In the genomic region with DNA sequence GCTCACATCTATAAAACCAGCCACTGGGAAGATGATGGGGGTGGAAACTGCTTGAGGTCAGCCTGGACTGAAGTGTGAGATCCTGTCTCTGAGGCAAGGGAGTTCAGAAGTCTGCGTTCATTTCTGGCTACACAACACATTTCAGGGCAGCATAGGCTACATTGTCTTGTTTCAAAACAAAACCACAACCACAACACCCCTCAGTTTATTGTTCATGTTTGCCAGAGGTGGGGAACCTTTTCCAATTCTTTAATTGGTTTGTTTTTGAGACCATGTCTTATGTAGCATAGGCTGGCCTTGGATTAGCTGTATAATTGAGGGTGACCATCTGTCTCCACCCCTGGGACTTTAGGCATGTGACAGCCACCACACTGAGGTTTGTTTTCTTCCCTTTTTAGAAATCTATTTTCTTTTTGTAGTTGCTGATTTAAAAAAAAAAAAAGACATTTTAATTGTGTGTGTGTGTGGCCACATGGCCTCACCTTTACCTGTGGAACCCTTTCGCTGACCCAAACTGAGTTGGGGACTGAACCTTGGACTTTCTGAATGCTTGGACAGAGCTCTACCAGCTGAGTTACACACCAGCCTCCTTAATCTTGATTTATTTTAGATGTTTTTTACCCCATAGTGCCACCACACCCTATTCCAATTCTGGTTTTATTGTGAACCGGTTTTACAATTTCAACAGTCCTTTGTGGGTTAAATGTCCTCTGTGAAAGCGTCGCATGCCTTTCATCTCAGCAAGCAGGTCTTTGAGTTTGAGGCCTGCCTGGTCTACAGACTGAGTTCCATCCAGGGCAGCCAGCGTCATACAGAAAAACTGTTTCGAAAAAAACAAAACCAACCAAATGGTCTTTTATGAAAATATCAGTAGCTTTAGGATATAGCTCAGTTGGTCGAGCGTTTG, we compare ENCODE assay signal across 8 mouse cellular contexts. TPM values are rescaled to one million over a fixed set of nuclear protein-coding genes. Genes with fewer than 3 reads are reported as not detected.
DNase-seq lines count a peak whose midpoint lies in the region; ATAC-seq and TF ChIP-seq lines count a peak whose summit lies in the region.

No protein-coding gene starts in this region.

- DNase-seq in A20 (ENCODE audit: low read depth, low spot score) = peak; percentile 71
- DNase-seq in liver, embryonic 14.5 days (ENCODE audit: low read depth in 3 of 3, low spot score in 3 of 3) = no peak
- DNase-seq in T-cell, adult 2 months (ENCODE audit: low spot score) = no peak
- DNase-seq in urinary bladder, postnatal 10 days (ENCODE audit: low spot score) = no peak
- no peak for DNase-seq in cerebellum, adult 9-10 months

- peaks cover 69% of the 10 kb centered on the region for H3K4me1 ChIP-seq in erythroblast, embryonic 14.5 days (ENCODE audit: control insufficient read depth)
- H3K4me1 ChIP-seq in forebrain, embryonic 13.5 days = peaks cover 12% of the 10 kb centered on the region
- peaks cover 41 to 49% of the 10 kb centered on the region in 2 experiments for H3K4me1 ChIP-seq in liver, embryonic 14.5 days (replicated peaks; ENCODE audit: control insufficient read depth in 2 of 2, insufficient read depth in 2 of 2, low read length in 1 of 2)

- H3K27me3 ChIP-seq in erythroblast, embryonic 14.5 days (ENCODE audit: control insufficient read depth) = no peaks in the 10 kb centered on the region
- no peaks in the 10 kb centered on the region for H3K27me3 ChIP-seq in forebrain, embryonic 13.5 days
- H3K27me3 ChIP-seq in liver, embryonic 14.5 days (ENCODE audit: control insufficient read depth, insufficient read depth, low read length) = no peaks in the 10 kb centered on the region

- peaks cover 8% of the 10 kb centered on the region for H3K36me3 ChIP-seq in erythroblast, embryonic 14.5 days (ENCODE audit: control insufficient read depth)
- no peaks in the 10 kb centered on the region for H3K36me3 ChIP-seq in forebrain, embryonic 13.5 days (ENCODE audit: poor library complexity, severe bottlenecking)
- no peaks in the 10 kb centered on the region for H3K36me3 ChIP-seq in liver, embryonic 14.5 days (replicated peaks; ENCODE audit: control insufficient read depth, insufficient read depth, low read depth)

- WGBS in forebrain, embryonic 13.5 days = 88% methylated on average over 9 of the region's 9 CpGs
- WGBS in liver, embryonic 14.5 days (ENCODE audit: insufficient replicate concordance) = 72% methylated on average over 9 of the region's 9 CpGs

- no peak for TF ChIP-seq EP300 in liver, embryonic 14.5 days (IDR thresholded peaks at IDR 0.05; ENCODE audit: low read depth)

- H3K4me3 ChIP-seq in erythroblast, embryonic 14.5 days (replicated peaks) = peak overlapping the region; percentile 64
- no peak overlapping the region for H3K4me3 ChIP-seq in forebrain, embryonic 13.5 days
- H3K4me3 ChIP-seq in liver, embryonic 14.5 days (ENCODE audit: insufficient read depth in 1 of 2, low read depth in 2 of 2, low read length in 2 of 2) = peak overlapping the region in 1 of 2 experiments; percentile 19; a peak in 2 of 4 replicates

- no peak for TF ChIP-seq CTCF in liver, embryonic 14.5 days (IDR thresholded peaks at IDR 0.05; ENCODE audit: low read depth)

- ATAC-seq in erythroblast, adult 5-6 weeks (replicated peaks; ENCODE audit: low FRiP score, poor library complexity, severe bottlenecking) = no peak
- ATAC-seq in forebrain, embryonic 13.5 days = no peak
- no peak for ATAC-seq in liver, embryonic 14.5 days (ENCODE audit: insufficient read depth)

- H3K9ac ChIP-seq in forebrain, embryonic 13.5 days = no peak overlapping the region
- H3K9ac ChIP-seq in liver, embryonic 14.5 days (replicated peaks) = peak overlapping the region; percentile 61

- peak overlapping the region; percentile 54 for H3K4me2 ChIP-seq in forebrain, embryonic 13.5 days
- H3K4me2 ChIP-seq in liver, embryonic 14.5 days (ENCODE audit: low read depth) = peak overlapping the region; percentile 76

- H3K27ac ChIP-seq in forebrain, embryonic 13.5 days = peak overlapping the region; percentile 62
- H3K27ac ChIP-seq in liver, embryonic 14.5 days = peak overlapping the region; percentile 84

- no peaks in the 10 kb centered on the region for H3K9me3 ChIP-seq in erythroblast, embryonic 14.5 days (ENCODE audit: control insufficient read depth, low read length)
- H3K9me3 ChIP-seq in forebrain, embryonic 13.5 days (replicated peaks) = no peaks in the 10 kb centered on the region
- no peaks in the 10 kb centered on the region for H3K9me3 ChIP-seq in liver, embryonic 14.5 days (ENCODE audit: control insufficient read depth, low read length)

RNA-seq across cellular contexts. Expression of a gene that starts 17.8 kb away (rescaled TPM):
- polyA plus RNA-seq in erythroblast, embryonic 14.5 days (2012) = 0.03 and 0.27 TPM in 2 replicates
- total RNA-seq in erythroblast, adult 5-6 weeks (2015; ENCODE audit: low replicate concordance) = 6.0 and 6.3 TPM in 2 replicates
- 0.56 TPM in 1 of 2 replicates, not detected in the other for total RNA-seq in erythroblast, adult 5-6 weeks (2017; ENCODE audit: low replicate concordance)
- 0.48 TPM in 2 replicates for polyA plus RNA-seq in forebrain, embryonic 13.5 days (2015; fragmentation: Nextera tagmentation; extraction: Ambion mirVana)
- 2.3 and 2.8 TPM in 2 replicates for polyA plus RNA-seq in liver, embryonic 14.5 days (2012; rRNA removed)
- 1.5 and 2.1 TPM in 2 replicates for polyA plus RNA-seq in liver, embryonic 14.5 days (2014; fragmentation: Nextera tagmentation; extraction: Ambion mirVana)

RNA-seq across cellular contexts. Expression of a gene that starts 22.1 kb away (rescaled TPM):
- 5.0 and 5.6 TPM in 2 replicates for polyA plus RNA-seq in erythroblast, embryonic 14.5 days (2012)
- total RNA-seq in erythroblast, adult 5-6 weeks (2015; ENCODE audit: low replicate concordance) = 14.8 and 40.5 TPM in 2 replicates
- 17.3 and 17.9 TPM in 2 replicates for total RNA-seq in erythroblast, adult 5-6 weeks (2017; ENCODE audit: low replicate concordance)
- polyA plus RNA-seq in forebrain, embryonic 13.5 days (2015; fragmentation: Nextera tagmentation; extraction: Ambion mirVana) = 424 and 485 TPM in 2 replicates
- 21.7 and 25.9 TPM in 2 replicates for polyA plus RNA-seq in liver, embryonic 14.5 days (2012; rRNA removed)
- 26.3 and 30.1 TPM in 2 replicates for polyA plus RNA-seq in liver, embryonic 14.5 days (2014; fragmentation: Nextera tagmentation; extraction: Ambion mirVana)

RNA-seq across cellular contexts. Expression of a gene that starts 23.3 kb away (rescaled TPM):
- not detected in 2 replicates for polyA plus RNA-seq in erythroblast, embryonic 14.5 days (2012)
- total RNA-seq in erythroblast, adult 5-6 weeks (2015; ENCODE audit: low replicate concordance) = not detected in 2 replicates
- not detected in 2 replicates for total RNA-seq in erythroblast, adult 5-6 weeks (2017; ENCODE audit: low replicate concordance)
- not detected in 2 replicates for polyA plus RNA-seq in forebrain, embryonic 13.5 days (2015; fragmentation: Nextera tagmentation; extraction: Ambion mirVana)
- 0.03 TPM in 1 of 2 replicates, not detected in the other for polyA plus RNA-seq in liver, embryonic 14.5 days (2012; rRNA removed)
- not detected in 2 replicates for polyA plus RNA-seq in liver, embryonic 14.5 days (2014; fragmentation: Nextera tagmentation; extraction: Ambion mirVana)

RNA-seq across cellular contexts. Expression of a gene that starts 38.0 kb away (rescaled TPM):
- 0.84 and 0.97 TPM in 2 replicates for polyA plus RNA-seq in erythroblast, embryonic 14.5 days (2012)
- 3.8 and 22.1 TPM in 2 replicates for total RNA-seq in erythroblast, adult 5-6 weeks (2015; ENCODE audit: low replicate concordance)
- total RNA-seq in erythroblast, adult 5-6 weeks (2017; ENCODE audit: low replicate concordance) = 2.3 TPM in 1 of 2 replicates, not detected in the other
- polyA plus RNA-seq in forebrain, embryonic 13.5 days (2015; fragmentation: Nextera tagmentation; extraction: Ambion mirVana) = 25.5 and 27.2 TPM in 2 replicates
- 3.4 and 5.0 TPM in 2 replicates for polyA plus RNA-seq in liver, embryonic 14.5 days (2012; rRNA removed)
- polyA plus RNA-seq in liver, embryonic 14.5 days (2014; fragmentation: Nextera tagmentation; extraction: Ambion mirVana) = 5.1 and 5.4 TPM in 2 replicates

Comparison
In these comparisons a context has a peak if more than half of its experiments do, and no peak if none do; other contexts are left out.
1. RNA of a gene that starts 22.1 kb away (polyA plus RNA-seq): 424 to 485 TPM in forebrain, embryonic 13.5 days; 21.7 to 30.1 TPM in liver, embryonic 14.5 days and 5.0 to 5.6 TPM in erythroblast, embryonic 14.5 days; every median in the first group is over 10 times any median in the second.